Mouse (Mus musculus) embryo, embryonic 11.5 days (tissue): ENCODE measurements around the gene Efnb2.

Experiments used
- DNase-seq: peaks from one replicate; pipeline ENCODE4 v3.0.0-alpha.2; 2012; ENCODE audit warnings: low read depth, low spot score

Gene Efnb2

DNA sequence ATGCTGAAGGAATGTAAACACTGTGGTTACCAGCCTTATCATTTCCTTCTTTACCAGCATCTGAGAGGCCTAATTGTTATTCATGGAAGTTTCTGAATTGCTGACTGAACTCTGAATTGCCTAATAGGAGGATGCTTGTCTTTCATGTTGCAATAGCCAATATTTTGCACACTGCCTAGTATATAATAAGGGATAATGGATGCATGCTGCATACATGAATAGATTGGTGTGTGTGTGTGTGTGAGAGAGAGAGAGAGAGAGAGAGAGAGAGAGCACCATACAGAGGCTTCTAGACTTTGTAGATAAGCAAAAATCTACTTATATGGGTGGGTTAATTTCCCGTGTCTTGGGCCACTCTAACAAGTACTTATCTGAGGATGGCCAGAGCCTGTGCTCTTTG, 47.2 kb downstream of the Efnb2 start:
- no peak for DNase-seq

GRCm38 (mm10) chr8:8611928-8612327, 49.1 kb downstream of the Efnb2 start:
- DNase-seq: no peak

DNA sequence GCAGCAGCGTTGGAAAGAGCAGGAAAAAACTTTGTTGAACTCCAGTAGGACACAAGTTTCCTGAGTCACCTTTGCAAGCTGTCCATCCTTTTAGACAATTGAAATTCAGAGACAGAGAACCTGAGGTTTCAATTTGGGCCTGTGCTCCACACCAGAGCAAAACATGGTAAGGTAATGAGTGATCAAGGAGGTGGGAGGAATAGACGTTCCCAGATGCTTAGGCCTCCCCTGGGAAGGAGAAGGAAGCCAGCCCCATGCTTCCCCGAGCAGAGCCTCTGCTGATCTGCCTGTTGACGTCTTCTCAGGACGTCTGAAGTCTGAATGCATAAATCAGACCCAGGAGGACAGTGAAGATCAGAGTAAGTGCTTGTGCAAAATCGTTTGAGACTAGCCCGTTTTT, 51.3 kb downstream of the Efnb2 start:
- DNase-seq: no peak

GRCm38 (mm10) chr8:8609141-8609540, 51.9 kb downstream of the Efnb2 start:
- no peak for DNase-seq

DNA sequence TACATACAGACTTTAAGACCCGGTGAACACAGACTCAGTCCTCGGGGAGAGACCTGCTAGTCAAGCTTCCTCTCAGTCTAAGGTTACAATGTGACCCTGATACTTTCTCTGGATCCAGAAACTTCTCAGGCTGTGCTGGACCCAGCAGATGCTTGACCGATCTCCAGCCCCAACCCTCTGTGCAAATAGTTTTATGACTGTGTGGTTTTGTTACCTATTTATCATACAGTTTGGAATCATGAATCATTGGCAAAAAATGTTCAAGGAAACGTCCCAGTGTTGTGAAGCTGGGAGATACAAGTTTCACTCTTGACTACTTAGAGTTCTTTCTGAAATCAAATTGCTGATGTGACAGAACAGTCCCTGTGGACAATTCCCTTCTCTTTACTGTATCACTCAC, 55.4 kb downstream of the Efnb2 start:
- DNase-seq: no peak

GRCm38 (mm10) chr8:8603875-8604274, 57.2 kb downstream of the Efnb2 start:
- DNase-seq: no peak

- DNase-seq: no peak
Measured at GRCm38 (mm10) chr8:8602616-8603461, 58.2 kb downstream of the Efnb2 start.

DNA sequence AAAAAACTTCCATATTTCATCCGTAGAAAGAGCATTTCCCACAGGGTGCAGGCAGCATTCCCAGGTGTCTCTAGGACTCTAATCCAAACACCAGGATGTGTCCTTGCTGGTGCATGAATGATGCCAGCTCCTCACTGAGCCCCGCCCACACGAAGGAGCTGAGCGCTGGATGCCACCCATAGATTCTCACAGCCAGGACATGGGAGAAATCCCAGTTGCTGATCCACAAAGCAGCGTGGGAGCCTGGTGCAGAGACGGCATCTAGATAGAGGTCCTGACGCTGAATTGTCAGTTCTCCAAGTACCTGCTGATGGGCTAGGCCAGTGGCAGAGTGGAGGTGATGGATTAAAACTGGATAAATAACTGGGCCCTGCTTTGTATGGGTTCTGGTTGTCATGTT, 61.1 kb downstream of the Efnb2 start:
- DNase-seq: no peak

GRCm38 (mm10) chr8:8597434-8597833, 63.6 kb downstream of the Efnb2 start:
- no peak for DNase-seq

- no peak for DNase-seq
Measured at GRCm38 (mm10) chr8:8595831-8596611, 65.0 kb downstream of the Efnb2 start.

DNA sequence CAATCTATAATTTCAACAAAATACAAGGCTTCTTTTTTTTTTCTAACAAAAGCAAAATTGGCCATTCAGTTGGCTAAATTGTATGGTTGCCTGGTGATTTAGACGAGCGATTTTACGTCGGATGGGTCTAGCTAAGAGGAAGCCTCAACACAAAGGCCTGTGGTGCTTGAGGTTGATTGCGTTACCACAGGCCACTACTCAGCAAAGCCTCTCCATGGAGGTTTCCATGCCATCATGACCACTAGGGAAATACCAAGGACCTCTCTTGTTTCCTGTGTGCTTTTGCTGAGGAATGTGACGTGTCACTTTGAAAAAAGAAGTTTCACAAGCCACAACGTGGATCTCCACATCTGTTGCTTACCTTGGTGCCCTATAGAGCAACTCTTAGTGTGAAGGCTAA, 67.2 kb downstream of the Efnb2 start:
- DNase-seq: no peak

DNA sequence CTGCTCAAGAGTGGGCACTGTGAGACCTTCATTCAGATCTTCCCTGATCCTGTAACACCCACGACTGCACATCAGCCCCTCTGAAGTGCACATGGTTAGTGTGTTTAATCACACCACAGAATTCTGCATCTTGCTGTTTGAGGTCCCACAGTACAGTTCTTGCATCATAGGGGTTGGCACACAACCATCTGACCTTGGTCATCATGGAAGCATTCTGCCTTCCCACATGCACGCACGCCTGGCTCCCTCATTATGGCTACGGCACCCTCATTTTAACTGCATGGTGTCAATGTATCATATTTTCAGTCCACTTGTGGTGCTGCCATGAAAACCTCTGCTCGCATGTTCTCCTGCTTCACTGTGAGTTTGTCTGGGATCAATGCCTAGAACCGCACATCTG, 67.7 kb downstream of the Efnb2 start:
- no peak for DNase-seq

GRCm38 (mm10) chr8:8592331-8592730, 68.7 kb downstream of the Efnb2 start:
- DNase-seq: no peak

GRCm38 (mm10) chr8:8583981-8584377, 77.1 kb downstream of the Efnb2 start:
- no peak for DNase-seq

GRCm38 (mm10) chr8:8583290-8583980, 77.6 kb downstream of the Efnb2 start:
- no peak for DNase-seq

DNA sequence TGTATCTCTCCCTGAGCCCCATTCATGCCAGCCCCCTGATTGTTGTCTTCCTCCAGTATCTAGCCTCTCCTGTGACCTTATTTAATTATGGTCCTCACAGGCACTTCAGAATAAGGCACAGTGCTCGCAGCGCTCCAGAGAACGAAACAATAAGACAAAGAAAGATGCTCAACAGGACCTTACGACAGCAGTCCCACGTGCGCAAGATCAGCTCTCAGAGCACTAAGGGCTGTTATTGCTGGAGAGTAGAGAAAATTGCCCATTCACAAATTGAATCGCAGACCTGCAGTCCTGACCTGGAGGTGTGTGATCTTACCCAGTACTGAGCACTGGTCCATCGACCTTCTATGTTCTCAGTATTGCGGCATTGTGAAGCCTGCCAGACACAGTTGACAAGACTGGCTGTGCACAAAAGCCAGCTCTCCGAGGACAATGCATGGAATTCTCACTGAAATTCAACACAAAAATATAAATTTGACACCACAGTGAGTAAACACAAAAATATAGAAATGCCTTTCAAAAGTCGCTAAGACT, 83.2 kb downstream of the Efnb2 start:
- no peak for DNase-seq

DNA sequence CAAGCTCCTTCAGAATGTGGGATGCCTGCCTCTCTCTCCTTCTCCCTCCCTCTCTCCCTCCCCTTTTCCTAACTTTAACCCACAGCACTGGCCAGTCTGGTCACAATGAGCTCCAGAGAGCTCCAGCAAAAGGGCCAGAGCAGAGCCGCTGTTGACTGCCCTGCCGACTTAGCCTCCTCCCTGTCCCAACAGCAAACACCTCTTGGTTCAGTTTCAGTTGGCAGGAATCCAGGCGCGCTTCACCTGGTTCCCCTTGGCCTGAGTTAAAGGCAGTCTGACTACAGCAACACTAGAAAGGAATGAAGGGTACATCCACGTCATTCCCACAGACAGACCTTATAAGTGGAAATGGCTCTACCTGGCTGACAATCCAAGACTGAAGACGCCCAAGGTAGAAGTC, 84.2 kb downstream of the Efnb2 start:
- DNase-seq: no peak

- DNase-seq: no peak
Measured at GRCm38 (mm10) chr8:8576286-8576685, 84.8 kb downstream of the Efnb2 start.

DNA sequence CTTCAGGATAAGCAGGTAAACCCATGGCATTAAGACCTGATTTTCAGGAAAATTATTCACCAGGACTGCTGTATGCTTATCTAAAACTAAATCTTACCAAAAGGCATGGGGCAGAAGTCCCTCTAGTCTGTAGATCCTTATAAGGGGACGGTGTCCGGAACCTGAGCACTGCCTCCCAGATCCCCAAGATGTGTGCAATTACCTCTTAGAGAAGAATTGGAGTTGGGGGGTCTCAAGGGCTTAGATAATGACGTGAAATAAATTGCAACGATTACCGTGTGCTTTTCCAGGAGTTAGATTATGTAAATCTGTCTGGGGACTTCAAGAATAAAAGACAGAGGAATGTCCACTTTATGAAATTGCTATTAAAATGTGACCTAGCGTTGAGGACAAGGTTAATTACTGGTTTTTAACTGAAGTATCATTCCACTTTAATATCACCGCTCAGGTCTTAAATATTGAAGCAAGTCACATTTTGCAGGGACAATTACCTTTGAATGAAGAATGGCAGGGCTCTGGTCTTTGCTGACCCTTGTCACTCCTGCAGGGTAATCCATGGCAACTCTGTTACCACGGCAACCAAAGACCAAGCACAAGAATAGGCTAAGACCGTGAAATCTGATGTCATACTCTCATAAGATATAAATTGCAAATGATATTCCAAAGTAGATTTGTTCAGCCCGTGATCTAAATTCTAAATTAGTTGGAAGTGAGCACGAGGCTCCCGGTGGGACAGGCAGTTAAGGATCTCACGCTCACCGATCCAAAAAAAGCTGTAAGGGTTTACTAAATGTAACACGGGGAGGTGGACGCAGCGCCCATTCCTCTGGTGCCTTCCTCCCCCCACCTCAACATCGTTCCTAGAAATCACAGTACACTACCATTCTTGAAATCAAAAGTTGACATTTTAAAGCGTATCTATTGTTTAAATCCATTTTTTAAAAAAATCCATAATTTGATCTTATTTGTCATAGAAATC, 86.2 kb downstream of the Efnb2 start:
- peak; percentile 38 for DNase-seq

- DNase-seq: no peak
Measured at GRCm38 (mm10) chr8:8572272-8572671, 88.8 kb downstream of the Efnb2 start.
